Mouse (Mus musculus) olfactory bulb, adult 2 months (tissue): ENCODE results near the gene Prkar1b.

Experiments used
- CTCF ChIP-seq: fragments of 200-500 bp; IDR thresholded peaks from 2 replicates; pipeline ENCODE4 v1.5.1; 2012; ENCODE audit warnings: low read depth, mild to moderate bottlenecking, low read length, moderate library complexity; ENCODE audit not compliant: insufficient read depth
- POLR2A ChIP-seq: fragments of 200-500 bp; IDR thresholded peaks from 2 replicates; pipeline ENCODE4 v1.6.1; 2012; ENCODE audit warnings: mild to moderate bottlenecking, low read depth, low read length, moderate library complexity; ENCODE audit not compliant: insufficient read depth

DNA sequence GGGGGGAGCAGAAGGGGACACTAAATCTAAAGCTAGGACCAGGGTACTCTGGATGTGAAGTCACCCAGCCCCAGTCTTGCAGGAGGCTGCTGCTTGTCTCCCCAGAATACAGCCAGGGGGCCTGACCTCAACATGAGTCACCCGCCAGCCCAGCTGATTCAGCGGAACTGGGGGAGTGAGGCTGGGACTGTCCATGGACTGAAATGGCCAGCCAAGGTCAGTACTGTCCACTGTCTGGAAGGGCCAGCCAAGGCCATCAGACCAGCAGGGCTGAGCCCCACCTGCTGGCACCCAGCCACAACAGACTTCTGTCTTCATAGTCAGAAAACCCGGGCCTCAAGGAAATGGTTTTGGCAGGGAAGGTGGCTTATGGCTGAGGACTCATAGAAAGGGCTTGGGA is 134.7 kb downstream of the Prkar1b start:
- no peak for TF ChIP-seq CTCF
- no peak for TF ChIP-seq POLR2A
